Mouse (Mus musculus) lung, adult 2 months (tissue): ENCODE measurements at regions not wholly inside any gene's neighbourhood (a gene's known extent, or its start where the extent isn't known, plus 50 kb on each side); places are given as distances from the start of the nearest gene placed in this dataset.

ENCODE experiments used
- CTCF ChIP-seq: fragments of 200-500 bp; IDR thresholded peaks from 2 replicates; pipeline ENCODE4 v1.5.1; 2011; ENCODE audit warnings: mild to moderate bottlenecking, low read length, control low read depth; ENCODE audit not compliant: insufficient read depth
- POLR2A ChIP-seq: fragments of 200-500 bp; IDR thresholded peaks from 2 replicates; pipeline ENCODE4 v1.6.1; 2011; ENCODE audit warnings: low read depth, mild to moderate bottlenecking, control low read depth, low read length, borderline replicate concordance; ENCODE audit errors: extremely low read depth

GRCm38 (mm10) chrX:70762862-70763261, 285.9 kb upstream of the Tmem185a start:
- TF ChIP-seq CTCF (no peak), POLR2A (no peak)
